Mouse (Mus musculus) left cerebral cortex, adult 9 months (tissue): ENCODE results near the gene Srsf5.

Experiments
- DNase-seq, 2 experiments: peaks; one replicate each; pipeline ENCODE4 v3.0.0; 2022; ENCODE audit warnings: low spot score in 2 of 2

Gene Srsf5

DNA sequence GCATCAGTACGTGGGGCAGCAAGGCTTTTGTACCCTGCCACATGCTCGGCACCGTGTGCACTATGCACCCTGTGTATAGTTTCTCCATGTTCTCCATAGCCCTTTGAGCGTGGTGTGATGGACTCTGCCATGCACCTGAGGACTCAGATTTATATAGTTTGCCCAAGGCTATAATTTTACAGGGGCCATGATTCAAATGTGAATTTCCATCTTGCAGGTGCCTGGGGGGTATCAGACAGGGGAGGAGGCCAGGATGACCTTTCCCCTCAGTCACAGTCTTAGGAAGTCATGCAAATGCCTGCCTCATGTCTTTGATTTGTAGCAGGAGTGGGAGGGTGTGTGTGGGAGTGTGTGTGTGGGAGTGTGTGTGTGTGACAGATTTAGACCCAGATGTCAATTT is 52.3 kb downstream of the Srsf5 start:
- DNase-seq, result no peak

GRCm38 (mm10) chr12:80998528-80999221 is 53.4 kb downstream of the Srsf5 start:
- no peak for DNase-seq
